Mouse (Mus musculus) kidney, postnatal 0 days (tissue): ENCODE results near the gene Rgs12. TPM values are rescaled to one million over a fixed set of nuclear protein-coding genes. Genes with fewer than 3 reads are reported as not detected.
A peak's percentile ranks its signal among the peaks of the same experiment; 100 is the strongest.

ENCODE experiments used
- ATAC-seq: fragments of 200-750 bp; cut with Nextera tagmentation; replicated peaks from 2 replicates; pipeline ENCODE4 v1.8.0; 2017; ENCODE audit warnings: low read depth, moderate number of reproducible peaks, moderate TSS enrichment, moderate library complexity; ENCODE audit not compliant: low FRiP score
- DNase-seq: peaks from one replicate; pipeline ENCODE4 v3.0.0-alpha.2; 2016; ENCODE audit warnings: low spot score
- H3K27ac ChIP-seq: fragments of 300-500 bp; sonication (generic); 2 replicates; pipeline ENCODE4 v1.5.1; 2014; ENCODE audit warnings: mild to moderate bottlenecking
- H3K27me3 ChIP-seq: fragments of 300-500 bp; sonication (generic); 2 replicates; pipeline ENCODE4 v1.6.1; 2014; ENCODE audit warnings: low read length, mixed read lengths; ENCODE audit not compliant: insufficient read depth
- H3K36me3 ChIP-seq: fragments of 300-500 bp; sonication (generic); 2 replicates; pipeline ENCODE4 v1.6.1; 2014; ENCODE audit warnings: low read length, mixed read lengths; ENCODE audit not compliant: insufficient read depth
- H3K4me1 ChIP-seq: fragments of 300-500 bp; sonication (generic); replicated peaks from 2 replicates; pipeline ENCODE4 v1.6.1; 2014; ENCODE audit warnings: antibody characterized with exemption, low read length, mixed read lengths; ENCODE audit not compliant: insufficient read depth
- H3K4me2 ChIP-seq: fragments of 300-500 bp; sonication (generic); 2 replicates; pipeline ENCODE4 v1.6.1; 2014; ENCODE audit warnings: mild to moderate bottlenecking, low read length, moderate library complexity, mixed read lengths
- H3K4me3 ChIP-seq: fragments of 300-500 bp; sonication (generic); replicated peaks from 2 replicates; pipeline ENCODE4 v1.5.1; 2014; ENCODE audit warnings: low read depth, low read length
- H3K9ac ChIP-seq: fragments of 300-500 bp; sonication (generic); 2 replicates; pipeline ENCODE4 v1.6.1; 2014; ENCODE audit warnings: low read depth, low read length
- H3K9me3 ChIP-seq: fragments of 300-500 bp; sonication (generic); replicated peaks from 2 replicates; pipeline ENCODE4 v1.6.1; 2016; ENCODE audit warnings: low read length, inconsistent platforms, mixed read lengths
- CTCF ChIP-seq: IDR thresholded peaks from 2 replicates; pipeline ENCODE4 v1.5.1; 2016; ENCODE audit warnings: antibody characterized with exemption, low read depth, mild to moderate bottlenecking, moderate library complexity
- WGBS: fragments of 180-500 bp; shearing (Covaris S2); extraction: QIAGEN DNeasy Blood & Tissue Kit; methylation state at CpG from one replicate; pipeline ENCODE4 v1.1.7; 2014; 5-methylcytosine and 5-hydroxymethylcytosine counted together
- polyA plus RNA-seq: library from polyadenylated mRNA; unstranded; fragments of >200 nt; fragmentation: Nextera tagmentation; extraction: Ambion mirVana; gene quantifications from 2 replicates; pipeline ENCODE4 v1.2.1, GENCODE M21; 2015

The Rgs12 gene
- polyA plus RNA-seq, 1 experiment from 2014 or later, result 17.5 TPM

DNA sequence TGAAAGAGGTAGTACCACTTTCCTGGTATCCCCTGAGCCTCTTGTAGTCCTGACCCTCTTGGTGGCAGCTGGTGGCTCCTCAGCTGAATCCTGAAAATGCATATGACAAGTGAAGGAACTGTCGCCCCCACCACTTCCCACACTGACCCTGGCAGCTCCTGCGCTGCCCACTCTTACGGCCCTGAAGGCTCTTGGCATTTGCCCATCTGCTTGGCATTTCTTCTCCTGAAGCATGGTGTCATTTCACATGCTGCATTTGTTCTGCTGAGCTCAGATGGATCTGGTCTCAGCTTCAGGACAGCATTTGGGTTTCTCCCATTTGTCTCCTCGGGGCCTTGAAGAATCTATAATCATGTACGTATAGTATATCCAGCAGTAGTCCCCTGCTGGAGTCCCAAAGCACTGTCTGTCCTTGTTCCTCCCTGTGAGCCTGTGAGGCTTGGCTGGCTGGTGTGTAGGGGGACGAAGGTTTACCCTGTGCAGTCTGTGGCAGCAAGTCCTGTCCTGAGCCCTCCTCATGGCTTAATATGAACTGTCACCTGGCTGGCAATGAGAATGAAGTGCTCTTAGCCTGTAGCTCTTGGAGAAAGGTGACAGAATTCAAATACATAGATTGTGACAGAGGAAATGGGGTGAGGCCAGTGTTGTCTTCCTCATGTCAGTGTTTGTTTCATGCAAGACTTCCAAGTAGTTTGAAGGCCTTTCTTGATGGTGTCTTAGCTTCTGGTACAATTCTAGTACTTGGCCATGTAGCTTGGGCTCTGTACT, 62.1 kb downstream of the Rgs12 start:
- DNase-seq (no peak), ATAC-seq (no peak)
- H3K4me3 ChIP-seq, result no peak overlapping the region
- 0 out of 2 replicates have a peak, but pooled peaks cover 7% of the 10 kb centered on the region for H3K36me3 ChIP-seq
- no peaks in the 10 kb centered on the region for H3K9me3 ChIP-seq
- WGBS, result 89% methylated on average over 6 of the region's 6 CpGs
- H3K27me3 ChIP-seq, result no peaks in the 10 kb centered on the region
- H3K9ac ChIP-seq, result no peak overlapping the region
- TF ChIP-seq CTCF, result no peak
- H3K4me1 ChIP-seq, result no peaks in the 10 kb centered on the region
- no peak overlapping the region for H3K27ac ChIP-seq
- no peak overlapping the region for H3K4me2 ChIP-seq

DNA sequence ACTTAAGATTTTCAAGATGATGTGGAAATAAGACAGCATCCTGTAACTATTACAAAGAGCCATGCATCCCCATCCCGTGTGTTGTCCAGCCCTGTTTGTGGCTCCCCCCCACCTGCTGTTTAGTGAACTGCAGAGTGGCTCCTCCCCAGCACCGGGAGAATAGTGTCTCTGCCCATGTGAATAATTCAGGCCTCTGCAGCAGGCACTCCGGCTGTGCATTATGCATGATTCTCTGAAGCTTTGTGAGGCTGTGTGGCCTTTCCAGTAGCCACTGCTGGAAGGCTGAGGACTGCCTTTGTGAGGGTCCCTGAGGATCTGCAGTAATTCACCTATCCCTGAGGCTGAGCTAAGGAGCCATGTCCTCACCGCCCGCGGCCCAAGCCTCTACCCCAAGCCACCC, 64.8 kb downstream of the Rgs12 start:
- Histone ChIP-seq H3K9me3 (no peaks in the 10 kb centered on the region), H3K4me3 (no peak overlapping the region), H3K36me3 (0 out of 2 replicates have a peak, but pooled peaks cover 3% of the 10 kb centered on the region), H3K27me3 (no peaks in the 10 kb centered on the region), H3K4me2 (no peak overlapping the region), H3K9ac (no peak overlapping the region), H3K4me1 (no peaks in the 10 kb centered on the region), H3K27ac (no peak overlapping the region)
- DNase-seq (no peak), ATAC-seq (no peak)
- no peak for TF ChIP-seq CTCF
- 68% methylated on average over 6 of the region's 6 CpGs for WGBS

DNA sequence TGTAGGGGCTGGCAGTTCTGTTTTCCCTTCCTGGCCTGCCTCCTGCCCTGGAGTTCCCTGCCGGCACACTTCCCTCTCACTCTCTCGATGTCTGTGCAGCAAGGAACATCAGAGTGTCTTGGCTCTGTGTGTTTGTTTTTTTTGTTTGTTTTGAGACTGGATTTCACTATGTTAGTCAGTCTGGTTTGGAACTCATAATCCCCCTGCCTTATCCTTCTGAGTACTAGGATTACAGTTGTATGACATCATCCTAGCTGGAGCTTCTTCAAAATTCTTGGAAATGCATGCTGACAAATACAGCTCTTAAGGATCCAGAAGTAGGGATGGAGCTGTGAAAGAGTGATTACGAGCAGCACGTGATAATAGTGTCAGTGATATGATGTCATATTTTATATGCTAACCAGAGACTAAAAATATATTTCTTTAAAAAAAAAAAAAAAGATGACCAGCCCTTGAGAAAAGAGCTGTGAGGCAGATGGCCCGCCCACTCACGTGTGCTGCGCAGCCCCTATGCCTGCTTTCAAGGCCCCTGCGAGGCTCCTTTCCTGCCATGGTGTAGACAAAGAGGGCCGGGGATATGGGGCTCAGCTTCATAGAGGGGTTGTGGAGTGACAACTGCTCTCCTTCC, 70.5 kb downstream of the Rgs12 start:
- ATAC-seq, result no peak
- H3K4me2 ChIP-seq, result no peak overlapping the region
- no peak overlapping the region for H3K4me3 ChIP-seq
- no peaks in the 10 kb centered on the region for H3K9me3 ChIP-seq
- no peaks in the 10 kb centered on the region for H3K4me1 ChIP-seq
- H3K27ac ChIP-seq, result no peak overlapping the region
- H3K27me3 ChIP-seq, result no peaks in the 10 kb centered on the region
- WGBS, result 78% methylated on average over 9 of the region's 9 CpGs
- no peak overlapping the region for H3K9ac ChIP-seq
- TF ChIP-seq CTCF, result no peak
- no peak for DNase-seq
- H3K36me3 ChIP-seq, result 0 out of 2 replicates have a peak, but pooled peaks cover 14% of the 10 kb centered on the region

DNA sequence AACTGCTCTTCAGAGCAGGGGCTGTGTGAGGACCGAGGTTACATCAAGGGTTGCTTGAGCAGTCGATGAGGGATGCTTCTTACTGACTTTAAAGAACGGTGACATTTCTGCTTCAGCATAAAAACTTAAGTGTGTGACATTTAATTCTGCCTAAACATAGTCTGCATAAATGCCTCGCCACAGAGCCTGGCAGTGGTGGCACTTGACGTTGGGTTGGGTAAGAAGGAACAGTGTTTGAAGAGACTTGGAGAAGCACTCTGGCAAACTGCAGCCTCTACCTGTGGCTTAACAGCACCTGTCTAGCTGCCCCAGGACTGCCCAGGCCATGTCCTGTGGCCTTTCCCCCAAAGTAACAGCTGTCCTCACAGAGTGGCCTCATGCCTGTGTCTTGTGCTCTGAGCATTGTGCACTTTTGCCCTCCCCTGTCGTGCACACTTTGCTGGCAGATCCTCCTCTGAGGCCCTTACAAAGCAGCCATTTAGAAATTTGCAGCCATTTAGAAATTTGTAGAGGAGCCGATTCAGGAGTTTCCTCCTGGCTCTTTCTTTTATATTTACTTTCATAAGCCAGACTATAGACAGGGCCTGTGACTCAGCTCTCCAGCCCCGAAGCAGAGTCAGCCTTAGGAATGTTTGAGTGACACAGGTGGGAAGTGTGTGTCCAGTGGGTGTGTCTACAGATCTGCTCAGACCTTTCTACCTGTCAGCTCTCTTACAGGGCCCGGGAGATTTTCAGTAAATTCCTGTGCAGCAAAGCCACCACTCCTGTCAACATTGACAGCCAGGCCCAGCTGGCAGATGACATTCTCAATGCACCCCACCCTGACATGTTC, 71.4 kb downstream of the Rgs12 start:
- WGBS, result 80% methylated on average over 9 of the region's 9 CpGs
- Histone ChIP-seq H3K4me1 (no peaks in the 10 kb centered on the region), H3K9ac (no peak overlapping the region), H3K27ac (no peak overlapping the region), H3K4me2 (no peak overlapping the region), H3K9me3 (no peaks in the 10 kb centered on the region), H3K36me3 (0 out of 2 replicates have a peak, but pooled peaks cover 15% of the 10 kb centered on the region), H3K4me3 (no peak overlapping the region), H3K27me3 (no peaks in the 10 kb centered on the region)
- DNase-seq, result no peak
- ATAC-seq, result no peak
- TF ChIP-seq CTCF, result no peak

DNA sequence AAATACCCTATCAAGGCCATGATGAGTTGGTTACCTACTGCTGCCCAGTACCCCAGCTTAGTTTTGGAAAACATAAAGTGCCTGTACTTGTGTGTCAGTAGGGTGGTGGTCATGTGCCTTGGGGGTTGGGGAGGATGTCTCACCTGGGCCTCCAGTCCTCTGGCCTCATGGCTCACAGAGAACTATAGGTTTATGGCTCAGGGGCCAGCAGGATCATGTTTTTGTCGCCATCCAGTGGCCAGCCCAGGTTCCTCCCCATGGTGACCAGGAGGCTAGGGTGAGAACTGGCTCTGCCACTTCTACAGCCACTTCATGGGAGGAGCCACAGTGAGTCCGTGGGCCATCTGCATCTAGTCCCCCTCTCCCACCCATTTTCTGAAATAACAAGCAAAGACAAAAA, 75.7 kb downstream of the Rgs12 start:
- Histone ChIP-seq H3K9ac (no peak overlapping the region), H3K4me2 (no peak overlapping the region), H3K4me1 (no peaks in the 10 kb centered on the region), H3K9me3 (no peaks in the 10 kb centered on the region), H3K4me3 (no peak overlapping the region), H3K27me3 (no peaks in the 10 kb centered on the region), H3K36me3 (peaks cover 45% of the 10 kb centered on the region), H3K27ac (no peak overlapping the region)
- WGBS, result 25% methylated on average over 2 of the region's 2 CpGs
- DNase-seq (peak; percentile 52), ATAC-seq (peak; percentile 62; the same call in 1 of the 2 replicates)
- peak; percentile 80 for TF ChIP-seq CTCF

DNA sequence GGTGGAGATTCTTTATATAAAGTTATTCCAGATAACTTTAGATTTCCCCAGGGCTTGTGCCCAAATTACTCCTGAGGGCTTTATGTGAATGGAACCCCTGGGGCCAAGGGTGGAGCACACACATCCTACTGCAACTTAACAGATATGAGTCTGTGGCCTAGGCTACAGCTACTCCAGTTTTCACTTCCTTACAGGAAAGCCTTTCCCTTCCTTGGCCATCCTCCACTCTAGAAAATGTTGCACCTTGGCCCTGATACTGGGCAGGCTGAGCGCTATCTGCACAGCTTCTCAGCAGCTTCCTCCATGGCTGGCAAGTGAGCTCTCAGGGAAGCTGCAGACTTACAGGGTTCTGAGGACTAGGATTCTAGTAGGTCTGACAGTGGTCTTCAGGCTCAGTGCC, 80.1 kb downstream of the Rgs12 start:
- H3K9me3 ChIP-seq, result no peaks in the 10 kb centered on the region
- no peaks in the 10 kb centered on the region for H3K4me1 ChIP-seq
- H3K36me3 ChIP-seq, result peaks cover 56% of the 10 kb centered on the region
- WGBS, result 96% methylated on average over 1 of the region's 1 CpGs
- H3K4me3 ChIP-seq, result no peak overlapping the region
- DNase-seq, result no peak
- no peak overlapping the region for H3K9ac ChIP-seq
- no peak for ATAC-seq
- TF ChIP-seq CTCF, result no peak
- no peak overlapping the region for H3K4me2 ChIP-seq
- no peaks in the 10 kb centered on the region for H3K27me3 ChIP-seq
- H3K27ac ChIP-seq, result no peak overlapping the region
